Mouse (Mus musculus): ENCODE measurements around the gene Kcnk5. TPM values are rescaled to one million over a fixed set of nuclear protein-coding genes. Genes with fewer than 3 reads are reported as not detected.

Gene Kcnk5
- polyA plus RNA-seq, 1 experiment from 2014 or later, result 2.5 TPM

DNA sequence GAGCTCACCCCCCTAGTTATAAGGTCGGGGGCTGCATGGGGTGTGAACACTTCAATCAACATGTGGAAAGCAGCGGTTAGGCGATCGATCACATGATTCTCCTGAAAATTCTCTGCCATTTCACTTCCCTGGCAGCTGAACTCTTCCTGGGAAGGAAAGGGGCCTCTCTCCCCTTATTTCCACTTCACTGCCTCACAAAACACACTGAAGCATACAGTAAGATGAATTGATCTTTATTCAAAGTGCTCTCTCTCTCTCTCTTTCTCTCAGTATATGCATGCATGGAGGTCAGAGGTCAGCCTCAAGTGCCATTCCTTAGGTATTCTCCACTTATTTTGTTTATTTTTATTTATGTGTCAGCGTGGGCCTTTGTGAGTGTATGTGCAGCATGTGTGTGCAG is 2.1 kb upstream of the Kcnk5 start:
- ATAC-seq, result no peak
- H3K9me3 ChIP-seq (ENCODE audit: control insufficient read depth, low read length), result no peaks in the 10 kb centered on the region
- WGBS, result 14% methylated on average over 5 of the region's 5 CpGs
- no peaks in the 10 kb centered on the region for H3K36me3 ChIP-seq (ENCODE audit: control insufficient read depth, insufficient read depth)
- H3K4me1 ChIP-seq (replicated peaks; ENCODE audit: control insufficient read depth, insufficient read depth, low read length), result peaks cover 20% of the 10 kb centered on the region
- no peak overlapping the region for H3K4me2 ChIP-seq (ENCODE audit: low read length)
- no peak overlapping the region for H3K4me3 ChIP-seq (replicated peaks; ENCODE audit: low read length)
- no peaks in the 10 kb centered on the region for H3K27me3 ChIP-seq (replicated peaks; ENCODE audit: control insufficient read depth, insufficient read depth, low read length)
- H3K27ac ChIP-seq (ENCODE audit: low read length), result no peak overlapping the region
- no peak overlapping the region for H3K9ac ChIP-seq (replicated peaks; ENCODE audit: low read depth, low read length)

DNA sequence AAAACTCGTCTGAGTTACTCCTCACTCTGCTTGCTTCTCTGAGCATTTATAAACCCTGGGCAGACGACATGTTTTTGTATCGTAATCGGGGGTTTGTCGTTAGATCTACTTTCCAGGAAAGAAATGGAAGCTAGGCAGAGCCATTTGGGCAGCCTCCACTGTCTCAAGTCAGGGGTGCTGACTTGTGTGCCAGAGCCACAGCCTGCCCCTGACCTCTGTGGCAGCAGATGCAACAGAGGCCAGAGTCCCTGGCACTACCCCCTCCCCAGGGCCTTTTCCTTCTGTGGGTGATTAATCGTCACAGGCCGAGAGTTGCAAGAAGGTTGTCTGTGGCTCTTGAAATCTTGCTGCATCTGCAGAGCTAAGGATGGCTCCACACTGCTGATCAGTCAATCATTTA is 987 bp upstream of the Kcnk5 start:
- no peak overlapping the region for H3K4me3 ChIP-seq (replicated peaks; ENCODE audit: low read length)
- peaks cover 21% of the 10 kb centered on the region for H3K4me1 ChIP-seq (replicated peaks; ENCODE audit: control insufficient read depth, insufficient read depth, low read length)
- H3K27ac ChIP-seq (ENCODE audit: low read length), result no peak overlapping the region
- 81% methylated on average over 7 of the region's 7 CpGs for WGBS
- no peak overlapping the region for H3K9ac ChIP-seq (replicated peaks; ENCODE audit: low read depth, low read length)
- H3K36me3 ChIP-seq (ENCODE audit: control insufficient read depth, insufficient read depth), result no peaks in the 10 kb centered on the region
- no peak for ATAC-seq
- H3K4me2 ChIP-seq (ENCODE audit: low read length), result no peak overlapping the region
- H3K9me3 ChIP-seq (ENCODE audit: control insufficient read depth, low read length), result no peaks in the 10 kb centered on the region
- H3K27me3 ChIP-seq (replicated peaks; ENCODE audit: control insufficient read depth, insufficient read depth, low read length), result no peaks in the 10 kb centered on the region

DNA sequence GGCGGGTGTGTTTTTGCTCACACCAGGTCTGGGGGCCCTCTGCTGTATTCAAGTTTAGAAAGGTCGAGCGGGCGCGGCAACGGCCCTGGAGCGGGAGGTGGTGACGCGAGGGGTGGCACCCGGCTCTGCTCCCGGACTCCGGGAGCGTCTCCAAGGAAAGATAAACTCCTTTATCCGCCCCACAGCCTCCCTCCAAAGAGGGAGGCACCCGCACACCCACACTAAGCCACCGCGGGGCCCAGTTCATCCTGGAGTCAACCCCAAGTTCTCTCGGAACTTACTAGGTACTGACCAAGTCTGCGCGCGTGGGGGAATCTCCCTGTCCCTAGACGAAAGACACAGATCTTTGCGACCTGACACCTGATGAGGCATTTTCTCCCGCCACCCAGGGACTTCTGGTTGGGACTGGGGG is 852 bp downstream of the Kcnk5 start:
- ATAC-seq, result no peak
- no peaks in the 10 kb centered on the region for H3K9me3 ChIP-seq (ENCODE audit: control insufficient read depth, low read length)
- H3K4me3 ChIP-seq (replicated peaks; ENCODE audit: low read length), result peak overlapping the region; percentile 51
- peaks cover 21% of the 10 kb centered on the region for H3K4me1 ChIP-seq (replicated peaks; ENCODE audit: control insufficient read depth, insufficient read depth, low read length)
- H3K4me2 ChIP-seq (ENCODE audit: low read length), result peak overlapping the region; percentile 80
- H3K9ac ChIP-seq (replicated peaks; ENCODE audit: low read depth, low read length), result peak overlapping the region; percentile 38; the same call in 1 of the 2 replicates
- no peaks in the 10 kb centered on the region for H3K27me3 ChIP-seq (replicated peaks; ENCODE audit: control insufficient read depth, insufficient read depth, low read length)
- WGBS, result under 1% methylated on average over 24 of the region's 24 CpGs
- no peak overlapping the region for H3K27ac ChIP-seq (ENCODE audit: low read length)
- no peaks in the 10 kb centered on the region for H3K36me3 ChIP-seq (ENCODE audit: control insufficient read depth, insufficient read depth)

DNA sequence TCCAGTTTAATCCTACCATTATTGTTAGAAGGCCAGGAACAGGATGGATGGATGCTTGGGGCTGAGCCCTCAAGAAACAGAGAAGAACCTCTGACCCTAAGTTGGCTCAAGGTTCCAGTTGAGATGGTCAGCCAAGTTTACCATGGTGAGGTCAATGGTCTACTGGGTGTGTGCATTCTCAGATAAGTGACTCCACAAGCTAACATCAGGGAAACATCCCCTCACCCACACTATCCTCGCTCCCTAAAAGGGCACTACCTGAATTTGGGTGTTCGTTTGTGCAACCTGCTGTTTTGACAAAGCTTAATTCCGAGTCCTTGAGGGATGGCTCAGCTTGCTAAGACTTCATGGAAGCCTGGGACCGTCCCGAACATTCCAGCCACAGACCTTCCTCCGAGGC is 1.3 kb downstream of the Kcnk5 start:
- Histone ChIP-seq H3K27ac (ENCODE audit: low read length) (no peak overlapping the region), H3K9ac (replicated peaks; ENCODE audit: low read depth, low read length) (0 out of 2 replicates have a peak overlapping the region, but pooled peaks have one; percentile 1), H3K36me3 (ENCODE audit: control insufficient read depth, insufficient read depth) (no peaks in the 10 kb centered on the region), H3K4me1 (replicated peaks; ENCODE audit: control insufficient read depth, insufficient read depth, low read length) (peaks cover 21% of the 10 kb centered on the region), H3K27me3 (replicated peaks; ENCODE audit: control insufficient read depth, insufficient read depth, low read length) (no peaks in the 10 kb centered on the region), H3K4me2 (ENCODE audit: low read length) (peak overlapping the region; percentile 80), H3K4me3 (replicated peaks; ENCODE audit: low read length) (peak overlapping the region; percentile 51), H3K9me3 (ENCODE audit: control insufficient read depth, low read length) (no peaks in the 10 kb centered on the region)
- ATAC-seq, result no peak
- WGBS, result 7% methylated on average over 6 of the region's 6 CpGs

DNA sequence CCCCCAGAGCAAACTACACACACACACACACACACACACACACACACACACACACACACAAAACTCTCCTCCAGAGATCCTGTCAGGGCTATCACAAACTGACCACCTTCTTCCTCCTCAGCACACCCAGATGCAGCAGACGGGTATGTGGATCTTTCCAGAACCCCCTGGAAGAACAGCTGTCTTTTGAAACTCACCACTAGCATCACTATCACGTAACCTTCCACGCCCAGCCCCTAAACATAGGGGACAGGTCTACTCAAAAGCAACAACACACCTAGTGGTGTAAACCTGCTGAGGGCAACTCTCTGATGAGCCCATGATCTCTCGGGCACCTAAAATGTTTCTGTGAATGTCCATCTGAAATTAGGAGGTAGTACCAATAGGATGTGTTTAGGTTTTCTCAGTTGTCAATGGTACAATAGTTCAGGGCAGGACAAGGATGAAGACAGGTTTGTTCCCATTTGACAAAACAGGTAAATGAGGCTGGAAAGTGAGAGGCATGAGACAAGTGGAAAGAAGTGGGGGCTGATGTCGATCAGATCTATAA is 1.8 kb downstream of the Kcnk5 start:
- Histone ChIP-seq H3K36me3 (ENCODE audit: control insufficient read depth, insufficient read depth) (no peaks in the 10 kb centered on the region), H3K9ac (replicated peaks; ENCODE audit: low read depth, low read length) (no peak overlapping the region), H3K4me1 (replicated peaks; ENCODE audit: control insufficient read depth, insufficient read depth, low read length) (peaks cover 21% of the 10 kb centered on the region), H3K4me2 (ENCODE audit: low read length) (peak overlapping the region; percentile 80), H3K4me3 (replicated peaks; ENCODE audit: low read length) (no peak overlapping the region; the same call in 1 of the 2 replicates), H3K27ac (ENCODE audit: low read length) (no peak overlapping the region), H3K9me3 (ENCODE audit: control insufficient read depth, low read length) (no peaks in the 10 kb centered on the region), H3K27me3 (replicated peaks; ENCODE audit: control insufficient read depth, insufficient read depth, low read length) (no peaks in the 10 kb centered on the region)
- 49% methylated on average over 5 of the region's 5 CpGs for WGBS
- ATAC-seq, result no peak

DNA sequence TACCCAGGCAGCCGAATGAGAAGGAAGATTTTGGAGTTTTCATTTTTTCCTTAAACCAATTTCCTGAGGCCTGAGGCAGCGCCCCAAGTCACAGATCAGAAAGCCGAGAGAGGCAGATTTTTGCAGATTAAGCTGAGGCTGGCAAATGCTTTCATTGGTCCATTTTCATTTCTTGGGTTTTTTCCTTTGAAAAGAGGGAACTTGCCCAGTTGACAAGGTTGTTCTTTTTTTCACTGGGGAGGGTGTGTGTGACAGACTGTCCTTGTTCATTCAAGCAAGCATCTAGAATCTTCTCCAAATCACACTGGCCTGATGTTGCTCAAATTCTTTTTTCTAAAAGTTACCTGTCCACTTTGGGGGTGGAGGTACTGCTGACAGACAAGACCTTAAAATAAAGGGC is 2.5 kb downstream of the Kcnk5 start:
- Histone ChIP-seq H3K4me1 (replicated peaks; ENCODE audit: control insufficient read depth, insufficient read depth, low read length) (peaks cover 21% of the 10 kb centered on the region), H3K9ac (replicated peaks; ENCODE audit: low read depth, low read length) (no peak overlapping the region), H3K4me3 (replicated peaks; ENCODE audit: low read length) (no peak overlapping the region), H3K9me3 (ENCODE audit: control insufficient read depth, low read length) (no peaks in the 10 kb centered on the region), H3K36me3 (ENCODE audit: control insufficient read depth, insufficient read depth) (no peaks in the 10 kb centered on the region), H3K4me2 (ENCODE audit: low read length) (no peak overlapping the region; the same call in 1 of the 2 replicates), H3K27me3 (replicated peaks; ENCODE audit: control insufficient read depth, insufficient read depth, low read length) (no peaks in the 10 kb centered on the region), H3K27ac (ENCODE audit: low read length) (no peak overlapping the region)
- ATAC-seq, result no peak
- WGBS, result 21% methylated on average over 3 of the region's 3 CpGs

DNA sequence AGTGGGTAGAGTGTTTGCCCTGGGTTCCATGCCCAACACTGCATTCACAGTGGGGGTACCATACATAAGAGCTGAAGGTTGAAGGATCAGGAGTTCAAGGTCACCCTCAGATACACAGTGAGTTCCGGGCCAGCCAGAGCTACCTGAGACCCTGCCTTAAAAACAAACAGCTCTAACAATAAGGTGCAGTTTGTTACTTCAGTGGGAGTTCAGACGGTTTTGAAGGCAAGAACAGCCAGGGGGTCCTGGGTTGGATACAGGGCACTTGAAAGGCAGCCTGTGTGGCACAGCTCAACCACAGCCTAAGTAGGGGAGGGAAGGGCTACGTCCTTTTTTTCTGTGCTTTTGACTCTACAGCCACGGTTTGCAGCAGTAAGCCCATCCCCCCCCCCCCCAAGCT is 3.0 kb downstream of the Kcnk5 start:
- Histone ChIP-seq H3K27me3 (replicated peaks; ENCODE audit: control insufficient read depth, insufficient read depth, low read length) (no peaks in the 10 kb centered on the region), H3K9me3 (ENCODE audit: control insufficient read depth, low read length) (no peaks in the 10 kb centered on the region), H3K36me3 (ENCODE audit: control insufficient read depth, insufficient read depth) (no peaks in the 10 kb centered on the region), H3K4me3 (replicated peaks; ENCODE audit: low read length) (no peak overlapping the region), H3K4me2 (ENCODE audit: low read length) (no peak overlapping the region), H3K9ac (replicated peaks; ENCODE audit: low read depth, low read length) (no peak overlapping the region), H3K4me1 (replicated peaks; ENCODE audit: control insufficient read depth, insufficient read depth, low read length) (peaks cover 21% of the 10 kb centered on the region), H3K27ac (ENCODE audit: low read length) (no peak overlapping the region)
- ATAC-seq, result no peak
- 5% methylated on average over 4 of the region's 4 CpGs for WGBS

DNA sequence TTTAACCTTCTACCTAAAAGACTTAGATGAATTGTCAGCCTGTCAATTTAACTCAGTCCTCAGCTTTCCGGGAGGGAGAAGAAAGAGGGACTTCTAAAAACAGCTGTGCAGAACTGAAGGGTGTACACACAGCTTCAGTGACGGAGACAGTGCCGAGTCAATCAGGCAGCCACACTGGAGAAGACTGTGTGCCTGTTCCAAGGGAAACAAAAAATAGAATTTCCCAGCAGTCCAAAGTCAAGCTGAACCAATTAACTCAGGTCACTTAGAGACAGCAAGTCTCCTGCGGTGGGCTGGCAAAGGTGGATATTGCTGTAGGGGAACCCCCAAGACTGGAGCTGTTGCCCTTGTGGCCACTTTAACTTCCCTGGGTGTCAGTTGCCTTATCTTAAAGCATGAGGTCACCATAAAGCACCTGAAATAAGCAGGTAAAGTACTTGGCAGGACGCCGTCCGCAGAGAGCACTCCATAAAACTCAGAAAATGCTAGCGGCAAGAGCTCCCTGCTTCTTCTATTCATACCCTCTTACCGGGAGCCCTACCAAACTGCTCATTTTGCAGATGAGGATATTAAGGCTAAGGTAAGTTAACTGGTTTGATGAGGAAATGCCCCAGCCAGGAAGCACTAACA is 4.0 kb downstream of the Kcnk5 start:
- H3K9me3 ChIP-seq (ENCODE audit: control insufficient read depth, low read length), result no peaks in the 10 kb centered on the region
- no peak overlapping the region for H3K27ac ChIP-seq (ENCODE audit: low read length)
- no peak overlapping the region for H3K9ac ChIP-seq (replicated peaks; ENCODE audit: low read depth, low read length)
- H3K4me1 ChIP-seq (replicated peaks; ENCODE audit: control insufficient read depth, insufficient read depth, low read length), result peaks cover 17% of the 10 kb centered on the region
- H3K4me3 ChIP-seq (replicated peaks; ENCODE audit: low read length), result no peak overlapping the region
- H3K36me3 ChIP-seq (ENCODE audit: control insufficient read depth, insufficient read depth), result no peaks in the 10 kb centered on the region
- 61% methylated on average over 9 of the region's 9 CpGs for WGBS
- H3K27me3 ChIP-seq (replicated peaks; ENCODE audit: control insufficient read depth, insufficient read depth, low read length), result no peaks in the 10 kb centered on the region
- no peak overlapping the region for H3K4me2 ChIP-seq (ENCODE audit: low read length)
- ATAC-seq, result no peak

DNA sequence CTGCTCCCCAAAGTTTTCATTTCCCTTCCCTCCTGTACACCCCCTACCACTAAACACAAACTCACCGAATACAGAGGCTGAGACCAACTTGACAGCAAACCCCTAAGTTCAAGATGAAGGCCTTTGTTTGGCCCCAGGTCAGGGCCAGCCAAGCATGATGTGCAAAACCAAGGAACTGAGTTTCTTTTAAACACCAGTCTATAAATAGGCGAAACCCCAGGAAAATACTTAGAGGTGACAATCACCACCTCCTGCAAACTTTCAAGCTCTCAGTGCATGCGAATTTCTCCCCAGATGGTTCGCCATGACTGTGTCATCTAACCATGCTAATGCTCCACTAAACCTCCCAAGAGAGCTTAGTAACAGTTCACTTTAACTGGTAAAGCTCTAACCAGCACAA is 5.9 kb downstream of the Kcnk5 start:
- Histone ChIP-seq H3K27me3 (replicated peaks; ENCODE audit: control insufficient read depth, insufficient read depth, low read length) (no peaks in the 10 kb centered on the region), H3K36me3 (ENCODE audit: control insufficient read depth, insufficient read depth) (no peaks in the 10 kb centered on the region), H3K4me1 (replicated peaks; ENCODE audit: control insufficient read depth, insufficient read depth, low read length) (peaks cover 10% of the 10 kb centered on the region), H3K4me2 (ENCODE audit: low read length) (no peak overlapping the region), H3K27ac (ENCODE audit: low read length) (no peak overlapping the region), H3K9me3 (ENCODE audit: control insufficient read depth, low read length) (no peaks in the 10 kb centered on the region), H3K9ac (replicated peaks; ENCODE audit: low read depth, low read length) (no peak overlapping the region), H3K4me3 (replicated peaks; ENCODE audit: low read length) (no peak overlapping the region)
- WGBS, result 86% methylated on average over 4 of the region's 4 CpGs
- no peak for ATAC-seq

Measured in forebrain, embryonic 16.5 days (tissue).